ENCODE assay signal across 19 mouse cellular contexts in genomic region chr7:66480446-66480845, GRCm38 (mm10). TPM values are rescaled to one million over a fixed set of nuclear protein-coding genes. Genes with fewer than 3 reads are reported as not detected.
"Had no signal": no experiment of that assay in that cellular context is flagged by ENCODE, and none has a peak within 500 bp of the region (broad histone marks: within the 10 kb centered on the region; RNA-seq: fewer than 3 reads in every experiment).

No protein-coding gene starts in this region.

- H3K27me3 ChIP-seq: midbrain, embryonic 15.5 days; neural tube, embryonic 13.5 days; stomach, embryonic 15.5 days had no signal

- ATAC-seq: intestine, embryonic 16.5 days; liver, postnatal 0 days; lung, postnatal 0 days; midbrain, embryonic 15.5 days had no signal

- H3K27ac ChIP-seq: kidney, postnatal 0 days; layer of hippocampus, adult 2 months; liver, embryonic 14.5 days; macrophage; midbrain, embryonic 15.5 days; neural tube, embryonic 13.5 days; stomach, embryonic 15.5 days had no signal

- H3K4me3 ChIP-seq: layer of hippocampus, adult 2 months; midbrain, embryonic 15.5 days; myocyte; neural tube, embryonic 13.5 days; stomach, embryonic 15.5 days had no signal

- DNase-seq: kidney, adult 18-20 months; kidney, postnatal 25 days; layer of hippocampus, adult 9-11 months; liver, postnatal 0 days; lung, embryonic 14.5 days; right cerebral cortex, adult 18-20 months; right cerebral cortex, postnatal 14 days; right cerebral cortex, postnatal 4 days; thymus, postnatal 25 days had no signal

- H3K36me3 ChIP-seq: midbrain, embryonic 15.5 days; neural tube, embryonic 13.5 days; stomach, embryonic 15.5 days had no signal

- H3K9me3 ChIP-seq: midbrain, embryonic 15.5 days; neural tube, embryonic 13.5 days; stomach, embryonic 15.5 days had no signal

- H3K4me2 ChIP-seq: lung, embryonic 14.5 days; midbrain, embryonic 15.5 days; neural tube, embryonic 13.5 days; stomach, embryonic 15.5 days had no signal

- H3K9ac ChIP-seq: liver, embryonic 14.5 days; liver, postnatal 0 days; lung, embryonic 14.5 days; midbrain, embryonic 15.5 days; neural tube, embryonic 13.5 days; stomach, embryonic 15.5 days had no signal

- H3K4me1 ChIP-seq: midbrain, embryonic 15.5 days; neural tube, embryonic 13.5 days; stomach, embryonic 15.5 days had no signal

RNA-seq across cellular contexts. Expression of gene Aldh1a3, which starts 53.1 kb away (rescaled TPM):
- polyA plus RNA-seq: macrophage had no signal
